Mouse (Mus musculus) cerebellum, adult 2 months (tissue): ENCODE results near the gene Cdc42se1.

Experiments
- CTCF ChIP-seq: fragments of 200-500 bp; IDR thresholded peaks from 2 replicates; pipeline ENCODE4 v1.5.1; 2011; ENCODE audit warnings: low read depth, mild to moderate bottlenecking, control low read depth, low read length, moderate library complexity, borderline replicate concordance; ENCODE audit not compliant: insufficient read depth
- POLR2A ChIP-seq: fragments of 200-500 bp; IDR thresholded peaks from 2 replicates; pipeline ENCODE4 v1.6.1; 2011; ENCODE audit warnings: low read length, control low read depth, borderline replicate concordance; ENCODE audit not compliant: insufficient read depth

DNA sequence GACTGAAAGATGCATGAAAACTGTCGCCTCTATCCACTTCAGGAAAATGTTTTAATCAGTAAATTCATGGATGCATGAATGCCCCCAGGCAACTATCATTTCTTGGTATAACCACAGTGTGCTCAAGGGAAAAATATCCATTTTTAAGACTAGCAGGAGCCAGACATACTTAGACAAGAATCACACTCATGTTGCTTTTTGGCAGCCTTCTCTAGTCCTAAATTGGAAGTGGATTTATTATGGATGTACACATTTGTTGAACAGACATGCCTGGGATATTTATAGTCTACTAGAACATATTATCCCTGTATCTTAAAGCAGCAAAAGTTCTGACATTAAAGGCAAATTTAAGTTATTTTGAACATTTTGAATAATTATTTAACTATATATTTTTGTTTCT is 36.2 kb downstream of the Cdc42se1 start:
- no peak for TF ChIP-seq CTCF
- no peak for TF ChIP-seq POLR2A
